In the genomic region with DNA sequence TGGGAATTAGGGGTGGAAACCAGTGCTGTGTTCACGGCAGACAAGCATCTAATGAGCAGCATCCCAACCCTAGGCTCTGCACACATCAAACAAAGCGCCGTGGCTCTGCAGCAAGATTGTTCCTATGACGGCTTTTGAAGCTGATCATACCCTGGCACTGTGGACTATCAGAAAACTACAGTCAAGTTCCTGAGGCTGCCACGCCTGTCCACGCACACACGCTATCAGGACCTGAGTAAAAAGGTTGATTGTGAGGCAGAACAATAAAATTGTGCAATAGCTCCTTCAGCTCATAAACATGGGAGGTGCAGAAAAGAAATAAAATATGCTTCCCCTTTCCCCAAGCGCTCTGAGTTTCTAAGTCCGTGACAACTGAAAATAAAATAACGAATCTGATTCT, we compare ENCODE assay signal across 17 mouse cellular contexts. TPM values are rescaled to one million over a fixed set of nuclear protein-coding genes. Genes with fewer than 3 reads are reported as not detected.
DNase-seq lines count a peak whose midpoint lies in the region; ATAC-seq and TF ChIP-seq lines count a peak whose summit lies in the region.
"Had no signal": no experiment of that assay in that cellular context is flagged by ENCODE, and none has a peak within 500 bp of the region (broad histone marks: within the 10 kb centered on the region; RNA-seq: fewer than 3 reads in every experiment).

No protein-coding gene starts in this region.

- WGBS in liver, embryonic 11.5 days, result 62% methylated on average over 10 of the region's 10 CpGs
- 41% methylated on average over 10 of the region's 10 CpGs for whole genome bisulfite sequencing in intestine, postnatal 0 days
- 87% methylated on average over 10 of the region's 10 CpGs for WGBS in hindbrain, embryonic 10.5 days

- H3K9me3 ChIP-seq in liver, embryonic 11.5 days (ENCODE audit: control insufficient read depth, low read length), result no peaks in the 10 kb centered on the region
- H3K9me3 ChIP-seq in intestine, postnatal 0 days (ENCODE audit: control insufficient read depth), result no peaks in the 10 kb centered on the region
- no peaks in the 10 kb centered on the region for H3K9me3 ChIP-seq in hindbrain, embryonic 10.5 days
- H3K9me3 ChIP-seq: forebrain, embryonic 10.5 days; lung, embryonic 15.5 days had no signal

- H3K9ac ChIP-seq in liver, embryonic 11.5 days (ENCODE audit: low read depth, low read length), result no peak overlapping the region
- H3K9ac ChIP-seq in intestine, postnatal 0 days (ENCODE audit: low read depth, low read length), result no peak overlapping the region
- H3K9ac ChIP-seq: lung, embryonic 15.5 days had no signal

- no peaks in the 10 kb centered on the region for H3K27me3 ChIP-seq in liver, embryonic 11.5 days (replicated peaks; ENCODE audit: control insufficient read depth, insufficient read depth, low read length)
- H3K27me3 ChIP-seq in intestine, postnatal 0 days (replicated peaks; ENCODE audit: control insufficient read depth, insufficient read depth, low read length), result no peaks in the 10 kb centered on the region
- H3K27me3 ChIP-seq in hindbrain, embryonic 10.5 days (ENCODE audit: insufficient read depth, poor library complexity, severe bottlenecking), result no peaks in the 10 kb centered on the region
- H3K27me3 ChIP-seq: lung, embryonic 15.5 days had no signal

- peaks cover 25% of the 10 kb centered on the region for H3K4me1 ChIP-seq in liver, embryonic 11.5 days (replicated peaks; ENCODE audit: control insufficient read depth, insufficient read depth, low read length)
- 0 out of 2 replicates have a peak, but pooled peaks cover 5% of the 10 kb centered on the region for H3K4me1 ChIP-seq in intestine, postnatal 0 days (replicated peaks; ENCODE audit: control insufficient read depth, insufficient read depth, low read length)
- peaks cover 22% of the 10 kb centered on the region for H3K4me1 ChIP-seq in hindbrain, embryonic 10.5 days (replicated peaks)
- H3K4me1 ChIP-seq: lung, embryonic 15.5 days had no signal

- ATAC-seq in liver, embryonic 11.5 days (replicated peaks; ENCODE audit: low FRiP score), result 0 out of 2 replicates have a peak, but pooled peaks have one; percentile 55
- ATAC-seq in intestine, postnatal 0 days, result peak; percentile 82
- peak; percentile 33; the same call in 1 of the 2 replicates for ATAC-seq in megakaryocyte, adult 5-6 weeks (ENCODE audit: poor library complexity, severe bottlenecking)

- no peak for DNase-seq in liver, embryonic 11.5 days (ENCODE audit: low spot score)
- no peak for DNase-seq in liver
- no peak for DNase-seq in cerebellum, postnatal 14 days
- DNase-seq in embryo, embryonic 10.5 days (ENCODE audit: low spot score), result no peak
- DNase-seq in heart, postnatal 14 days, result no peak
- DNase-seq in hindbrain, embryonic 10.5 days (ENCODE audit: low spot score), result no peak
- DNase-seq: adrenal gland, postnatal 10 days; cerebellum, adult 8-10 months; gastrocnemius, postnatal 25 days; heart, postnatal 10 days; right cerebral cortex, postnatal 14 days; thymus, postnatal 36 days had no signal

- H3K4me2 ChIP-seq in liver, embryonic 11.5 days, result peak overlapping the region; percentile 10
- peak overlapping the region; percentile 50 for H3K4me2 ChIP-seq in intestine, postnatal 0 days (replicated peaks; ENCODE audit: low read depth)
- H3K4me2 ChIP-seq: lung, embryonic 15.5 days had no signal

- no peak overlapping the region for H3K4me3 ChIP-seq in liver, embryonic 11.5 days (ENCODE audit: low read depth, low read length)
- H3K4me3 ChIP-seq in intestine, postnatal 0 days (ENCODE audit: low read depth, low read length), result no peak overlapping the region
- H3K4me3 ChIP-seq in hindbrain, embryonic 10.5 days, result no peak overlapping the region
- H3K4me3 ChIP-seq: forebrain, embryonic 10.5 days; left cerebral cortex, adult 2 months; lung, embryonic 15.5 days had no signal

- no peaks in the 10 kb centered on the region for H3K36me3 ChIP-seq in liver, embryonic 11.5 days (ENCODE audit: control insufficient read depth, insufficient read depth, low read length)
- H3K36me3 ChIP-seq in intestine, postnatal 0 days (ENCODE audit: control insufficient read depth, insufficient read depth), result no peaks in the 10 kb centered on the region
- no peaks in the 10 kb centered on the region for H3K36me3 ChIP-seq in hindbrain, embryonic 10.5 days
- H3K36me3 ChIP-seq: forebrain, embryonic 10.5 days; lung, embryonic 15.5 days had no signal

- TF ChIP-seq CTCF in intestine, postnatal 0 days (IDR thresholded peaks at IDR 0.05; ENCODE audit: low read depth), result no peak

- intact Hi-C loops in heart, postnatal 14 days (cut with DNase I), result no loop called here

- no peak overlapping the region for H3K27ac ChIP-seq in liver, embryonic 11.5 days (ENCODE audit: low read depth, low read length)
- H3K27ac ChIP-seq in intestine, postnatal 0 days (ENCODE audit: low read depth, low read length), result peak overlapping the region; percentile 50; the same call in 1 of the 2 replicates
- H3K27ac ChIP-seq in hindbrain, embryonic 10.5 days, result no peak overlapping the region
- H3K27ac ChIP-seq: forebrain, embryonic 10.5 days; left cerebral cortex, adult 2 months; lung, embryonic 15.5 days had no signal

RNA-seq across cellular contexts. Expression of a gene that starts 6.4 kb away (rescaled TPM):
- 19.6 and 20.2 TPM in 2 replicates for polyA plus RNA-seq in liver, embryonic 11.5 days (2014; fragmentation: Nextera tagmentation; extraction: Ambion mirVana)
- polyA plus RNA-seq in intestine, postnatal 0 days (2015; fragmentation: Nextera tagmentation; extraction: Ambion mirVana), result 113 and 116 TPM in 2 replicates
- total RNA-seq in megakaryocyte, adult 5-6 weeks (2015), result 24.5 and 28.1 TPM in 2 replicates
- total RNA-seq in megakaryocyte, adult 5-6 weeks (2017), result 27.7 and 28.6 TPM in 2 replicates
- total RNA-seq in heart, postnatal 14 days (2021), result 10 to 100 TPM; 92.5 to 95.8 TPM
- 26.8 and 30.8 TPM in 2 replicates for polyA plus RNA-seq in hindbrain, embryonic 10.5 days (2016; fragmentation: Nextera tagmentation; extraction: Ambion mirVana)

RNA-seq across cellular contexts. Expression of a gene that starts 15.0 kb away (rescaled TPM):
- polyA plus RNA-seq in liver, embryonic 11.5 days (2014; fragmentation: Nextera tagmentation; extraction: Ambion mirVana), result 107 and 110 TPM in 2 replicates
- 28.1 and 32.7 TPM in 2 replicates for polyA plus RNA-seq in intestine, postnatal 0 days (2015; fragmentation: Nextera tagmentation; extraction: Ambion mirVana)
- 29.9 and 36.5 TPM in 2 replicates for total RNA-seq in megakaryocyte, adult 5-6 weeks (2015)
- total RNA-seq in megakaryocyte, adult 5-6 weeks (2017), result 50.6 and 52.7 TPM in 2 replicates
- total RNA-seq in heart, postnatal 14 days (2021), result 10 to 100 TPM; 24.9 to 26.3 TPM
- polyA plus RNA-seq in hindbrain, embryonic 10.5 days (2016; fragmentation: Nextera tagmentation; extraction: Ambion mirVana), result 113 and 128 TPM in 2 replicates

RNA-seq across cellular contexts. Expression of a gene that starts 30.1 kb away (rescaled TPM):
- 27.7 and 28.8 TPM in 2 replicates for polyA plus RNA-seq in liver, embryonic 11.5 days (2014; fragmentation: Nextera tagmentation; extraction: Ambion mirVana)
- polyA plus RNA-seq in intestine, postnatal 0 days (2015; fragmentation: Nextera tagmentation; extraction: Ambion mirVana), result 10.5 and 11.7 TPM in 2 replicates
- not detected in 2 replicates for total RNA-seq in megakaryocyte, adult 5-6 weeks (2015)
- total RNA-seq in megakaryocyte, adult 5-6 weeks (2017), result not detected in 2 replicates
- total RNA-seq in heart, postnatal 14 days (2021), result under 1 TPM; 0.56 to 0.81 TPM
- 6.4 and 8.3 TPM in 2 replicates for polyA plus RNA-seq in hindbrain, embryonic 10.5 days (2016; fragmentation: Nextera tagmentation; extraction: Ambion mirVana)

RNA-seq across cellular contexts. Expression of a gene that starts 34.9 kb away (rescaled TPM):
- polyA plus RNA-seq in liver, embryonic 11.5 days (2014; fragmentation: Nextera tagmentation; extraction: Ambion mirVana), result 2.2 and 2.4 TPM in 2 replicates
- polyA plus RNA-seq in intestine, postnatal 0 days (2015; fragmentation: Nextera tagmentation; extraction: Ambion mirVana), result 1.1 and 1.2 TPM in 2 replicates
- not detected in 2 replicates for total RNA-seq in megakaryocyte, adult 5-6 weeks (2015)
- 0.55 TPM in 1 of 2 replicates, not detected in the other for total RNA-seq in megakaryocyte, adult 5-6 weeks (2017)
- total RNA-seq in heart, postnatal 14 days (2021), result 1 to 10 TPM in 1 of 2 experiments, under 1 TPM in 1; 0.72 to 1.7 TPM
- 0.81 and 1.5 TPM in 2 replicates for polyA plus RNA-seq in hindbrain, embryonic 10.5 days (2016; fragmentation: Nextera tagmentation; extraction: Ambion mirVana)

RNA-seq across cellular contexts. Expression of a gene that starts 38.8 kb away (rescaled TPM):
- 62.4 and 68.8 TPM in 2 replicates for polyA plus RNA-seq in liver, embryonic 11.5 days (2014; fragmentation: Nextera tagmentation; extraction: Ambion mirVana)
- 9.9 and 16.3 TPM in 2 replicates for polyA plus RNA-seq in intestine, postnatal 0 days (2015; fragmentation: Nextera tagmentation; extraction: Ambion mirVana)
- total RNA-seq in megakaryocyte, adult 5-6 weeks (2015), result 0.60 and 4.2 TPM in 2 replicates
- total RNA-seq in megakaryocyte, adult 5-6 weeks (2017), result 0.28 and 0.55 TPM in 2 replicates
- not detected for total RNA-seq in heart, postnatal 14 days (2021)
- polyA plus RNA-seq in hindbrain, embryonic 10.5 days (2016; fragmentation: Nextera tagmentation; extraction: Ambion mirVana), result 0.55 and 1.3 TPM in 2 replicates
- total RNA-seq: gastrocnemius, postnatal 25 days; heart, postnatal 10 days had no signal
